Mouse (Mus musculus) forebrain, postnatal 0 days (tissue): ENCODE data around the gene Ncoa1. TPM values are rescaled to one million over a fixed set of nuclear protein-coding genes. Genes with fewer than 3 reads are reported as not detected.

Experiments used
- ATAC-seq: fragments of 200-750 bp; cut with Nextera tagmentation; 2 replicates; pipeline ENCODE4 v1.8.0; 2017; ENCODE audit warnings: mild to moderate bottlenecking, moderate library complexity
- DNase-seq: peaks from one replicate; pipeline ENCODE4 v3.0.0-alpha.2; 2015
- H3K27ac ChIP-seq: fragments of 300-500 bp; sonication (generic); 2 replicates; pipeline ENCODE4 v1.5.1; 2014; ENCODE audit warnings: low read depth, mild to moderate bottlenecking, antibody characterized with exemption, low read length, moderate library complexity, mixed read lengths
- H3K27me3 ChIP-seq: fragments of 300-500 bp; sonication (generic); 2 replicates; pipeline ENCODE4 v1.6.1; 2014; ENCODE audit warnings: mild to moderate bottlenecking, low read length, mixed read lengths; ENCODE audit not compliant: insufficient read depth
- H3K36me3 ChIP-seq: fragments of 300-500 bp; sonication (generic); 2 replicates; pipeline ENCODE4 v1.6.1; 2014; ENCODE audit warnings: mild to moderate bottlenecking, moderate library complexity; ENCODE audit not compliant: insufficient read depth
- H3K4me1 ChIP-seq: fragments of 300-500 bp; sonication (generic); 2 replicates; pipeline ENCODE4 v1.6.1; 2014; ENCODE audit warnings: antibody characterized with exemption; ENCODE audit not compliant: insufficient read depth
- H3K4me2 ChIP-seq: fragments of 300-500 bp; sonication (generic); 2 replicates; pipeline ENCODE4 v1.6.1; 2014; ENCODE audit warnings: low read depth, mild to moderate bottlenecking, moderate library complexity
- H3K4me3 ChIP-seq: fragments of 300-500 bp; sonication (generic); 2 replicates; pipeline ENCODE4 v1.5.1; 2014; ENCODE audit warnings: low read depth, low read length, mixed read lengths
- H3K9ac ChIP-seq: fragments of 300-500 bp; sonication (generic); 2 replicates; pipeline ENCODE4 v1.6.1; 2014; ENCODE audit warnings: mild to moderate bottlenecking
- H3K9me3 ChIP-seq: fragments of 300-500 bp; sonication (generic); 2 replicates; pipeline ENCODE4 v1.6.1; 2016; ENCODE audit warnings: low read length
- CTCF ChIP-seq: sonication (generic); IDR thresholded peaks from 2 replicates; pipeline ENCODE4 v1.5.1; 2016; ENCODE audit warnings: antibody characterized with exemption, control low read depth, low read depth
- WGBS: fragments of 180-500 bp; shearing (Covaris S2); extraction: QIAGEN DNeasy Blood & Tissue Kit; methylation state at CpG from one replicate; pipeline ENCODE4 v1.1.7; 2014; 5-methylcytosine and 5-hydroxymethylcytosine counted together
- polyA plus RNA-seq: library from polyadenylated mRNA; unstranded; fragments of >200 nt; fragmentation: Nextera tagmentation; extraction: Ambion mirVana; gene quantifications from 2 replicates; pipeline ENCODE4 v1.2.1, GENCODE M21; 2015
- total RNA-seq: library from RNA; depleted of rRNA; stranded (reverse); fragments of >200 nt; gene quantifications from 2 replicates; pipeline ENCODE4 v1.2.3, GENCODE M21; 2014; rRNA removed

The Ncoa1 gene
- total and polyA plus RNA-seq, 2 experiments from 2014 or later = 20.2 to 46.1 TPM

GRCm38 (mm10) chr12:4208405-4209133 is 268.4 kb downstream of the Ncoa1 start:
- Histone ChIP-seq H3K4me3 (no peak overlapping the region), H3K27ac (no peak overlapping the region), H3K9me3 (no peaks in the 10 kb centered on the region), H3K9ac (no peak overlapping the region), H3K36me3 (peaks cover 68% of the 10 kb centered on the region), H3K27me3 (no peaks in the 10 kb centered on the region), H3K4me1 (no peaks in the 10 kb centered on the region), H3K4me2 (no peak overlapping the region)
- TF ChIP-seq CTCF = peak; percentile 75
- 77% methylated on average over 15 of the region's 15 CpGs for WGBS
- DNase-seq (peak; percentile 64), ATAC-seq (peak; percentile 72)

DNA sequence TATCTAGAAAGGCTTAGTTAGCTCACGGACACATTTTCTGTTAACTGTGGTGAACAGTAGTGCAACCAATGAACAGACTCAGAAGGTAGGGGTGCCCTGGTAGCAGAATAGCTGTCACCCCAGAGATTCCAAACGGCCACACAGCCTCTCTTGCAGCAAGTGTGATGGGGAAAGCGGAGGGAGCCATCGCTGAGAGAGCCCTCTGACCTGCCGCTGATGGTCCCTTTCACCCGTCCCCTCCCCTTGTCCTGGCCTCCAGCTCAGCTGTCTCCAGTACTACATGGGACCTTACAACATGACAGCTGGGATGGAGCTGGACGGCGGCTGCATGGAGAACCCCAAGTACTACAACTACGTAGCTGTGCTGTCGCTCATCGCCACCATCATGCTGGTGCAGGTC is 270.9 kb downstream of the Ncoa1 start:
- no peak overlapping the region for H3K27ac ChIP-seq
- peaks cover 63% of the 10 kb centered on the region for H3K36me3 ChIP-seq
- no peaks in the 10 kb centered on the region for H3K9me3 ChIP-seq
- DNase-seq (no peak), ATAC-seq (no peak)
- 94% methylated on average over 11 of the region's 11 CpGs for WGBS
- no peak for TF ChIP-seq CTCF
- H3K27me3 ChIP-seq = no peaks in the 10 kb centered on the region
- H3K4me3 ChIP-seq = no peak overlapping the region
- no peak overlapping the region for H3K9ac ChIP-seq
- no peaks in the 10 kb centered on the region for H3K4me1 ChIP-seq
- H3K4me2 ChIP-seq = no peak overlapping the region

DNA sequence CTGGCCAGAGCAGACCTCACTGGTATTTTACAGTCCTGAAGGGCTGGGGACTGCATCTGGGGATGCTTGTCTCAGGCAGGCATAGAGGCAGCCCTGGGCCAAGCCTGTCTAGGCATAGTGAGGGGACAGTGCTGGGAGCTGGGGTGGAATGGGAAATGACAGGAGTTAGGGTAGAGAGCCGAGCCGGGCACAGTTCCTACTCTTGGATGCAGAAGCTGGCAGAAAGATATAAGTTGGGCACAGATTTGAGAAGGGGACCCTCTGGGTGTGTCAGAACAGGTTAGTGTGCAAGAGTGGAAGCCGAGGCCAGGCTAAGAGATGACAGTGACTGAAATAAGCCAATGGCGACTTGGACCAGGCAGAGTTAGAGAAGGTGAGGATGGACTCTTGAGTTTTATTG is 274.8 kb downstream of the Ncoa1 start:
- H3K36me3 ChIP-seq = peaks cover 58% of the 10 kb centered on the region
- H3K4me3 ChIP-seq = no peak overlapping the region
- H3K9me3 ChIP-seq = no peaks in the 10 kb centered on the region
- DNase-seq = no peak
- ATAC-seq = no peak
- no peaks in the 10 kb centered on the region for H3K4me1 ChIP-seq
- TF ChIP-seq CTCF = no peak
- no peaks in the 10 kb centered on the region for H3K27me3 ChIP-seq
- 90% methylated on average over 4 of the region's 4 CpGs for WGBS
- no peak overlapping the region for H3K27ac ChIP-seq
- H3K9ac ChIP-seq = no peak overlapping the region
- H3K4me2 ChIP-seq = no peak overlapping the region

GRCm38 (mm10) chr12:4201454-4202200 is 275.4 kb downstream of the Ncoa1 start:
- H3K9ac ChIP-seq = no peak overlapping the region
- no peaks in the 10 kb centered on the region for H3K27me3 ChIP-seq
- no peaks in the 10 kb centered on the region for H3K4me1 ChIP-seq
- no peaks in the 10 kb centered on the region for H3K9me3 ChIP-seq
- no peak overlapping the region for H3K4me2 ChIP-seq
- peaks cover 57% of the 10 kb centered on the region for H3K36me3 ChIP-seq
- TF ChIP-seq CTCF = no peak
- 85% methylated on average over 13 of the region's 13 CpGs for WGBS
- DNase-seq (no peak), ATAC-seq (no peak)
- H3K27ac ChIP-seq = no peak overlapping the region
- no peak overlapping the region for H3K4me3 ChIP-seq

GRCm38 (mm10) chr12:4199271-4199670 is 277.7 kb downstream of the Ncoa1 start:
- no peak overlapping the region for H3K27ac ChIP-seq
- TF ChIP-seq CTCF = no peak
- H3K9me3 ChIP-seq = no peaks in the 10 kb centered on the region
- no peak overlapping the region for H3K4me3 ChIP-seq
- H3K27me3 ChIP-seq = no peaks in the 10 kb centered on the region
- H3K4me2 ChIP-seq = no peak overlapping the region
- WGBS = 95% methylated on average over 11 of the region's 11 CpGs
- H3K36me3 ChIP-seq = peaks cover 50% of the 10 kb centered on the region
- H3K4me1 ChIP-seq = no peaks in the 10 kb centered on the region
- DNase-seq (no peak), ATAC-seq (no peak)
- H3K9ac ChIP-seq = no peak overlapping the region

DNA sequence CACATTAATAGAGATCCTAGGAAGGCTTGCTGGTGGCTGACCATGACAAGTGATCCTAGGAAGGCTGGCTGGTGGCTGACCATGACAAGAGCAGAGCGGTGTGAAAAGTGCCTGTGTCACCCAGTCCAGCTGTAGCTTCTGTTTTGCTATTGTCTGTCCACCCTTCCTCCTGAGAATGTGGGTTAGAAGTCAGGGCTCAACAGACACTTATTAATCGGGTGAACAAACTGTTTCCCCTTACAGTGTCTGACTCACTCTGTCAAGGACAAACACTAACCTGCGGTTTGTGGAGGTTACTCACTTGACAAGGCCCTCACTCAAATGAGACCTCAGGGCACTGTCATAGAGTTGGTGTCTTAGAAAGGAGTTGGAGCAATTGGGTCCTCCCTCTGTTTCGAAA is 278.3 kb downstream of the Ncoa1 start:
- H3K9ac ChIP-seq = no peak overlapping the region
- TF ChIP-seq CTCF = no peak
- DNase-seq (no peak), ATAC-seq (no peak)
- no peak overlapping the region for H3K27ac ChIP-seq
- H3K9me3 ChIP-seq = no peaks in the 10 kb centered on the region
- H3K4me1 ChIP-seq = no peaks in the 10 kb centered on the region
- WGBS = 90% methylated on average over 4 of the region's 4 CpGs
- peaks cover 47% of the 10 kb centered on the region for H3K36me3 ChIP-seq
- no peaks in the 10 kb centered on the region for H3K27me3 ChIP-seq
- H3K4me2 ChIP-seq = no peak overlapping the region
- no peak overlapping the region for H3K4me3 ChIP-seq

Other genes with a start within 250 kb of the Ncoa1 start
- 5.6 and 8.4 TPM in 2 replicates for gene Ptrhd1, start 243.2 kb downstream of the Ncoa1 start, total RNA-seq
- gene Ptrhd1, start 243.2 kb downstream of the Ncoa1 start, polyA plus RNA-seq = 9.0 TPM in 2 replicates
- gene Cenpo, start 242.9 kb downstream of the Ncoa1 start, total RNA-seq = 5.2 and 6.7 TPM in 2 replicates
- gene Cenpo, start 242.9 kb downstream of the Ncoa1 start, polyA plus RNA-seq = 4.2 and 4.9 TPM in 2 replicates
- gene Itsn2, start 115.5 kb upstream of the Ncoa1 start, total RNA-seq = 24.5 and 28.1 TPM in 2 replicates
- 12.3 and 20.9 TPM in 2 replicates for gene Itsn2, start 115.5 kb upstream of the Ncoa1 start, polyA plus RNA-seq
- not detected in 2 replicates for gene Gm3625, start 115.7 kb upstream of the Ncoa1 start, total RNA-seq
- not detected in 2 replicates for gene Gm3625, start 115.7 kb upstream of the Ncoa1 start, polyA plus RNA-seq